Mouse (Mus musculus): ENCODE results near the gene Rab44. TPM values are rescaled to one million over a fixed set of nuclear protein-coding genes. Genes with fewer than 3 reads are reported as not detected.
"Not testable (repeated sequence)": the region's sequence is repeated elsewhere in the genome, so short reads cannot be mapped to it uniquely, and the experiment has no call there.

Rab44 gene
- polyA plus RNA-seq (2012; rRNA removed) = 11.5 and 12.8 TPM in 2 replicates
- 3.7 and 4.1 TPM in 2 replicates for polyA plus RNA-seq (2014; fragmentation: Nextera tagmentation; extraction: Ambion mirVana)

DNA sequence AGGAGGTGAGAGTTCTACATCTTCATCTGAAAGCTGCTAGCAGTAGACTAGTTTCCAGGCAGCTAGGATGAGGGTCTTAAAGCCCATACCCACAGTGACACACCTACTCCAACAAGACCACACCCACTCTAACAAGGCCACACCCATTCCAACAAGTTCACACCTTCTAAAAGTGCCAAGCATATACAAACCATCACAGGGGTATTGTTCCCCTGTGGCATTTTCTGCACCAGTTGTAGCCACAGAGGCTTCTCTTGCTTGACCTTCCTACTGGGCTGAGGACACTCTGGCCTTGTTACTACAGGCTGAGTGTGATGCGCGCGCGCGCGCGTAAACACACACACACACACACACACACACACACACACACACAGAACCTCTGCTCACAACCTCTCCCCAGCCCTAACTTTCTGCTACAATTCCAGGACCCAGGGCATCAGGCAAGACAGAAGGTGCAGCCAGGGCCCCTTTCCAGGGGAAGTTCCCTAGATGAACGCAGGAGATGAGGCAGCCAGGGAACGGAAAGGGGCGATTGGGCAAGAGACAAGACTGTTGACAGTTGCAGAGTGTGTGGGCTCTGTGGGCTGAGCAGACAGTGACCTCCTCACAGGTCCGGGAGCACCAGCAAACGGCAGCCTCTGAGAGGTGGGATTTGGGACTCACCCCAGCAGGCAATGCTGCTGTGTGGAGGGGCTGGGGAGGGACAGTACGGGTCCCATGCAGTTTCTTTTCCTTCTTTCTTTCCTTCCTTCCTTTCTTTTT, at the start of gene Rab44:
Gene Rab44 (plus strand): TSS at position 555 of the 762 bp plus-strand sequence.
- peaks cover 0 to 2% of the 10 kb centered on the region in 2 experiments; a peak in 1 of 4 replicates for H3K4me1 ChIP-seq (replicated peaks; ENCODE audit: control insufficient read depth in 2 of 2, insufficient read depth in 2 of 2, low read length in 1 of 2)
- no peak within 1 kb of the TSS for H3K9ac ChIP-seq (replicated peaks)
- no peak for ATAC-seq (ENCODE audit: insufficient read depth)
- no peaks in the 10 kb centered on the region for H3K9me3 ChIP-seq (ENCODE audit: control insufficient read depth, low read length)
- 0 out of 2 replicates have a peak within 1 kb of the TSS, but pooled peaks have one; percentile 9 for H3K4me2 ChIP-seq (ENCODE audit: low read depth)
- TF ChIP-seq CTCF (IDR thresholded peaks at IDR 0.05; ENCODE audit: low read depth) (no peak), EP300 (IDR thresholded peaks at IDR 0.05; ENCODE audit: low read depth) (no peak)
- H3K27me3 ChIP-seq (ENCODE audit: control insufficient read depth, insufficient read depth, low read length) = no peaks in the 10 kb centered on the region
- H3K4me3 ChIP-seq (ENCODE audit: insufficient read depth in 1 of 2, low read depth in 2 of 2, low read length in 2 of 2) = peak within 1 kb of the TSS in 1 of 2 experiments; percentile 25; a peak in 1 of 4 replicates
- no peak for DNase-seq (ENCODE audit: low read depth in 3 of 3, low spot score in 3 of 3)
- no peak within 1 kb of the TSS for H3K27ac ChIP-seq
- H3K36me3 ChIP-seq (replicated peaks; ENCODE audit: control insufficient read depth, insufficient read depth, low read depth) = no peaks in the 10 kb centered on the region
- WGBS (ENCODE audit: insufficient replicate concordance) = 46% methylated on average over 13 of the region's 13 CpGs

DNA sequence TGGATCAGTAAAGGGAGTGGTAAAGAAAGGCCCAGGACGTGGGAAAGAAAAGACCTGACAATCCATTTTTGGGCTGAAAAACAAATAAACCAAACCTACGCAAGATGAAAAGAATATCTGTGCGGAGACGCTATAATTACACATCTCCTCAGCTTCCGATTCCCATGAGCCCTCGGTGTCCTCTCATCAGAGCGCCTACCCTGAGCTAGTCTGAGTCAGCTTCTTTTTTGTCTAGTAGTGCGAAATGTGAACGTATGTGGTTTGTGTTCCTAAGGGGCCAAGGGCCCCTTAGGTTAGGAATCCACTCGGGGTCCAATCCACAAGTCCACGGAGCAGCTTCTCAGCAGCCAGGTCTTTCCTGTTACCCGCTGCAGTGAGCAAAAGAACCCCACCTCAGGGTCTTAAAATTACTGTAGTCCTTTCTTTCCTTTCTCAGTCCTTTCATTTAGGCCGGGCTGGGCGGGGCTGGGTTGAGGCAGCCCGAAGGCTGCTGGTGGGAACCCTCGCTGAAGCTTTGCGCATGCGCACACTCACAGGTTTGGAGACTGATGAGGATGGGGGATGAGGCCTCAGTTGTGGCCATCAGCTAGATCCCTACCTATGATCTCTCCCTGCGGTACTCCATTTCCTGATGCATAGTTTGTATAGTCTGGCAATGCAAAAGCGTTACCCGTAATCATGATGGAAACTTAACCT, 48.6 kb upstream of the Rab44 start:
- Histone ChIP-seq H3K36me3 (replicated peaks; ENCODE audit: control insufficient read depth, insufficient read depth, low read depth) (no peaks in the 10 kb centered on the region), H3K27me3 (ENCODE audit: control insufficient read depth, insufficient read depth, low read length) (no peaks in the 10 kb centered on the region)
- WGBS (ENCODE audit: insufficient replicate concordance) = 71% methylated on average over 21 of the region's 21 CpGs

DNA sequence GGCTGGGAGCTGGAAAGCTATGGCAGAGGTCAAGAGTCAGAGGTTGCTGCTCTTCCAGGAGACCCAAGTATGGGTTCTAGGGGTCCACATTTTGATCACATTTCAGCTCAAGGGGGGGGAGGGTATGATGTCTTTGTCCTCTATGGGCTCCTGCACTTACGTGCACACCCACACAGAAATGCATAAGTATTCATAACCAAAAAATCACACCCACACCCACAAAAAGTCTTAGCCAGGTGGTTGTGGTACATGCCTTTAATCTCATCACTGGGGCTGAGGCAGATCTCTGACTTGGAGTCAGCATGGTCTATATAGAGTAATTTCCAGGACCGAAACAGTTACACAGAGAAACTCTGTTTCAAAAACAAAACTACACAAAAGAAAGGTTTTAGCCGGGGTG, 48.0 kb upstream of the Rab44 start:
- Histone ChIP-seq H3K4me3 (ENCODE audit: insufficient read depth in 1 of 2, low read depth in 2 of 2, low read length in 2 of 2) (no peak overlapping the region), H3K4me1 (replicated peaks; ENCODE audit: control insufficient read depth in 2 of 2, insufficient read depth in 2 of 2, low read length in 1 of 2) (no peaks in the 10 kb centered on the region), H3K9me3 (ENCODE audit: control insufficient read depth, low read length) (no peaks in the 10 kb centered on the region), H3K36me3 (replicated peaks; ENCODE audit: control insufficient read depth, insufficient read depth, low read depth) (no peaks in the 10 kb centered on the region), H3K27me3 (ENCODE audit: control insufficient read depth, insufficient read depth, low read length) (no peaks in the 10 kb centered on the region), H3K9ac (replicated peaks) (no peak overlapping the region), H3K27ac (no peak overlapping the region), H3K4me2 (ENCODE audit: low read depth) (no peak overlapping the region)
- DNase-seq (ENCODE audit: low read depth in 3 of 3, low spot score in 3 of 3) = no peak
- 72% methylated on average over 3 of the region's 3 CpGs for WGBS (ENCODE audit: insufficient replicate concordance)
- no peak for ATAC-seq (ENCODE audit: insufficient read depth)
- TF ChIP-seq CTCF (IDR thresholded peaks at IDR 0.05; ENCODE audit: low read depth) = no peak
- no peak for TF ChIP-seq EP300 (IDR thresholded peaks at IDR 0.05; ENCODE audit: low read depth)

More for the DNA sequence above, 48.6 kb upstream of the Rab44 start:
- no peak overlapping the region for H3K9ac ChIP-seq (replicated peaks)
- DNase-seq (ENCODE audit: low read depth in 3 of 3, low spot score in 3 of 3) (no peak), ATAC-seq (ENCODE audit: insufficient read depth) (no peak)
- no peak overlapping the region for H3K4me2 ChIP-seq (ENCODE audit: low read depth)
- H3K4me3 ChIP-seq (ENCODE audit: insufficient read depth in 1 of 2, low read depth in 2 of 2, low read length in 2 of 2) = no peak overlapping the region
- H3K4me1 ChIP-seq (replicated peaks; ENCODE audit: control insufficient read depth in 2 of 2, insufficient read depth in 2 of 2, low read length in 1 of 2) = no peaks in the 10 kb centered on the region
- no peaks in the 10 kb centered on the region for H3K9me3 ChIP-seq (ENCODE audit: control insufficient read depth, low read length)
- no peak overlapping the region for H3K27ac ChIP-seq
- TF ChIP-seq EP300 (IDR thresholded peaks at IDR 0.05; ENCODE audit: low read depth) (no peak), CTCF (IDR thresholded peaks at IDR 0.05; ENCODE audit: low read depth) (no peak)

DNA sequence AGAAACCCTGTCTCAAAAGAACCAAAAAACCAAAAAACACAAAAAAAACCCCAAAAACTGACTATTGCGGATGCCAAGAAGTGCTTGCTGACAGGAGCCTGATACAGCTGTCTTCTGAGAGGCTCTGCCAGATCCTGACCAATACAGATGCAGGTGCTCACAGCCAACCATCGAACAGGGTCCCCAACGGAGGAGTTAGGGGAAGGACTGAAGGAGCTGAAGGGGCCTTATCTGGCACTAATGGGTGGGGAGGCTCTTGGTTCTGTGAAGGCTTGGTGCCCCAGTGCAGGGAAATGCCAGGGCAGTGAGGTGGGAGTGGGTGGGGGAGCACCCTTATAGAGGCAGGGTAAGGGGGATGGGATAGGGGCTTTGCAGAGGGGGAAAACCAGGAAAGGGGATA, 46.5 kb upstream of the Rab44 start:
- H3K4me2 ChIP-seq (ENCODE audit: low read depth); H3K4me3 ChIP-seq (ENCODE audit: insufficient read depth in 1 of 2, low read depth in 2 of 2, low read length in 2 of 2); ATAC-seq (ENCODE audit: insufficient read depth); H3K9me3 ChIP-seq (ENCODE audit: control insufficient read depth, low read length); H3K9ac ChIP-seq (replicated peaks); DNase-seq (ENCODE audit: low read depth in 3 of 3, low spot score in 3 of 3); H3K4me1 ChIP-seq (replicated peaks; ENCODE audit: control insufficient read depth in 2 of 2, insufficient read depth in 2 of 2, low read length in 1 of 2); H3K36me3 ChIP-seq (replicated peaks; ENCODE audit: control insufficient read depth, insufficient read depth, low read depth); H3K27ac ChIP-seq; H3K27me3 ChIP-seq (ENCODE audit: control insufficient read depth, insufficient read depth, low read length): not testable (repeated sequence)
- WGBS (ENCODE audit: insufficient replicate concordance) = 47% methylated on average over 3 of the region's 3 CpGs

DNA sequence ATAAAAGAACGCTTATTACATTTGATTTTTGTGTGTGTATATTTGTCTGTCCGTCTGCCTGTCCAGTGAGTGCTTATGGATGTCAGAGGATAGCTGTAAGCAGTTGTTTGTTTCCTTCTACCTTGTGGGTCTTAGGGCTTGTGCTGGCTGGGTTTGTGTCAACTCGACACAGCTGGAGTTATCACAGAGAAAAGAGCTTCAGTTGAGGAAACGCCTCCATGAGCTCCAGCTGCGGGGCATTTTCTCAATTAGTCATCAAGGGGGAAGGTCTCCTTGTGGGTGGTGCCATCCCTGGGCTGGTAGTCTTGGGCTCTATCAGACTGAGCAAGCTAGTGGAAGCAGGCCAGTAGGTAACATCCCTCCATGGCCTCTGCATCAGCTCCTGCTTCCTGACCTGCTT, 46.1 kb upstream of the Rab44 start:
- Histone ChIP-seq H3K9ac (replicated peaks) (no peak overlapping the region), H3K4me1 (replicated peaks; ENCODE audit: control insufficient read depth in 2 of 2, insufficient read depth in 2 of 2, low read length in 1 of 2) (no peaks in the 10 kb centered on the region), H3K9me3 (ENCODE audit: control insufficient read depth, low read length) (no peaks in the 10 kb centered on the region), H3K27me3 (ENCODE audit: control insufficient read depth, insufficient read depth, low read length) (no peaks in the 10 kb centered on the region), H3K4me2 (ENCODE audit: low read depth) (no peak overlapping the region), H3K36me3 (replicated peaks; ENCODE audit: control insufficient read depth, insufficient read depth, low read depth) (no peaks in the 10 kb centered on the region), H3K27ac (no peak overlapping the region), H3K4me3 (ENCODE audit: insufficient read depth in 1 of 2, low read depth in 2 of 2, low read length in 2 of 2) (no peak overlapping the region)
- DNase-seq (ENCODE audit: low read depth in 3 of 3, low spot score in 3 of 3) (no peak), ATAC-seq (ENCODE audit: insufficient read depth) (no peak)
- 30% methylated on average over 5 of the region's 5 CpGs for WGBS (ENCODE audit: insufficient replicate concordance)
- TF ChIP-seq EP300 (IDR thresholded peaks at IDR 0.05; ENCODE audit: low read depth) (no peak), CTCF (IDR thresholded peaks at IDR 0.05; ENCODE audit: low read depth) (no peak)
